Mouse (Mus musculus) hindbrain, embryonic 16.5 days (tissue): Measurements from ENCODE around the gene Emc7. TPM values are rescaled to one million over a fixed set of nuclear protein-coding genes. Genes with fewer than 3 reads are reported as not detected.

ENCODE experiments used
- ATAC-seq: fragments of 200-750 bp; cut with Nextera tagmentation; 2 replicates; pipeline ENCODE4 v1.8.0; 2017; ENCODE audit warnings: moderate TSS enrichment, moderate library complexity
- H3K27ac ChIP-seq: fragments of 300-500 bp; sonication (generic); 2 replicates; pipeline ENCODE4 v1.5.1; 2014; ENCODE audit warnings: low read depth, mild to moderate bottlenecking, control low read depth, low read length, moderate library complexity
- H3K27me3 ChIP-seq: fragments of 300-500 bp; sonication (generic); replicated peaks from 2 replicates; pipeline ENCODE4 v1.6.1; 2014; ENCODE audit warnings: low read length; ENCODE audit not compliant: control insufficient read depth, insufficient read depth
- H3K36me3 ChIP-seq: fragments of 300-500 bp; sonication (generic); 2 replicates; pipeline ENCODE4 v1.6.1; 2014; ENCODE audit warnings: mild to moderate bottlenecking, low read length, moderate library complexity, mixed read lengths; ENCODE audit not compliant: control insufficient read depth, insufficient read depth
- H3K4me1 ChIP-seq: fragments of 300-500 bp; sonication (generic); 2 replicates; pipeline ENCODE4 v1.6.1; 2014; ENCODE audit warnings: low read depth, low read length; ENCODE audit not compliant: control insufficient read depth, insufficient read depth
- H3K4me2 ChIP-seq: fragments of 300-500 bp; sonication (generic); 2 replicates; pipeline ENCODE4 v1.6.1; 2014; ENCODE audit warnings: mild to moderate bottlenecking, low read length, control low read depth, moderate library complexity
- H3K4me3 ChIP-seq: fragments of 300-500 bp; sonication (generic); 2 replicates; pipeline ENCODE4 v1.5.1; 2014; ENCODE audit warnings: mild to moderate bottlenecking, low read length, control low read depth, moderate library complexity
- H3K9ac ChIP-seq: fragments of 300-500 bp; sonication (generic); 2 replicates; pipeline ENCODE4 v1.6.1; 2014; ENCODE audit warnings: low read depth, mild to moderate bottlenecking, control low read depth, low read length, moderate library complexity
- H3K9me3 ChIP-seq: fragments of 300-500 bp; sonication (generic); 2 replicates; pipeline ENCODE4 v1.6.1; 2014; ENCODE audit warnings: mild to moderate bottlenecking, low read length, moderate library complexity; ENCODE audit not compliant: control insufficient read depth
- WGBS: fragments of 180-500 bp; shearing (Covaris S2); extraction: QIAGEN DNeasy Blood & Tissue Kit; methylation state at CpG from one replicate; pipeline ENCODE4 v1.1.7; 2014; 5-methylcytosine and 5-hydroxymethylcytosine counted together
- polyA plus RNA-seq: library from polyadenylated mRNA; unstranded; fragments of >200 nt; fragmentation: Nextera tagmentation; extraction: Ambion mirVana; gene quantifications from 2 replicates; pipeline ENCODE4 v1.2.1, GENCODE M21; 2015

Gene Emc7
- polyA plus RNA-seq, 1 experiment from 2014 or later: 26.4 TPM

DNA sequence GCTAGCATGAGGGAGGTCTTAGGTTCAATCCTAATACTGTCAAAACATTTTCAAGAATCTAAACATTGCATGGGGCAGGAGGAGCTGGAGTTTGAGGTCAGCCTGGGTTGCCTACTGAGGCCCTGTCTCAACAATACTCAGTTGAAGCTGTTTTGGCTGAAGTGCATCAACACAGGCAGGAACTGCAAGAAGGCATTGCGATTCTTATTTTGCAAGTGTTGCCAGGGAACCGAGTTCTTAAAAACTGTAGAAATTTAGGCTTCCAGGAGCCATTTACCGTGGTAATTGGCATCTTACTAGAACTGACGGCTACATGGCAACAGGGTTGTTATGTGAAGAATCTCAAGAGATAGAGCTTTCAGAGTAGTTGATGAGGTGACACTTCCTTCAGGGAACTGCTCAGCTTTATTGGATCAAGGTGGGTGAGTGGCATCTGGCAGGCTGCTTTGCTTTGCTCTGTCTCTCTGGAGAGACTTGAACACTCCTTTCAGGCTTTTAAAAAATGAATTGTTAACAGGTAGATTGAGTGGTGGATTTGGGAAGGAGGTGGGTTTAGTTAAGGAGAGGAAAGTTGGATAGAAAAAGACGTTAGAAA, 52.1 kb downstream of the Emc7 start:
- WGBS: 65% methylated on average over 5 of the region's 5 CpGs
- no peaks in the 10 kb centered on the region for H3K36me3 ChIP-seq
- no peak overlapping the region for H3K4me3 ChIP-seq
- no peak for ATAC-seq
- no peak overlapping the region for H3K27ac ChIP-seq
- H3K9ac ChIP-seq: no peak overlapping the region
- no peak overlapping the region for H3K4me2 ChIP-seq
- no peaks in the 10 kb centered on the region for H3K4me1 ChIP-seq
- no peaks in the 10 kb centered on the region for H3K9me3 ChIP-seq
- H3K27me3 ChIP-seq: no peaks in the 10 kb centered on the region

DNA sequence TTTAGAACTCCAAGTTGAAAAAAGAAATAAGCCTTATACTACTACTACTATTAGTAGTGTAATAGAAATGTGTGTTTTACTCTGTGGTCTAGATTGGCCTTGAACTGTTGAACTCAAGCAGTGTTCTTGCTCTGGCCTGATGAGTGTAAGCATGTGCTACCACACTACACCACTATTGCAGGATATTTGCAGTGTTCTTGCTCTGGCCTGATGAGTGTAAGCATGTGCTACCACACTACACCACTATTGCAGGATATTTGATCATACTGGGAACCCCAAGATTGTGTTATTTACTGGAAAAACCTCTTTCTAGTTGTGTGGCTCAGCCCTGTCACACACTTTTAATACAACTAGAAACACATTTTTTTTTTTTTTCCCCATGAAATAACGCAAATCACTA, 52.6 kb downstream of the Emc7 start:
- H3K4me2 ChIP-seq: no peak overlapping the region
- no peaks in the 10 kb centered on the region for H3K9me3 ChIP-seq
- no peaks in the 10 kb centered on the region for H3K4me1 ChIP-seq
- no peaks in the 10 kb centered on the region for H3K36me3 ChIP-seq
- 97% methylated on average over 1 of the region's 1 CpGs for WGBS
- no peak for ATAC-seq
- no peak overlapping the region for H3K9ac ChIP-seq
- H3K27me3 ChIP-seq: no peaks in the 10 kb centered on the region
- no peak overlapping the region for H3K27ac ChIP-seq
- no peak overlapping the region for H3K4me3 ChIP-seq

DNA sequence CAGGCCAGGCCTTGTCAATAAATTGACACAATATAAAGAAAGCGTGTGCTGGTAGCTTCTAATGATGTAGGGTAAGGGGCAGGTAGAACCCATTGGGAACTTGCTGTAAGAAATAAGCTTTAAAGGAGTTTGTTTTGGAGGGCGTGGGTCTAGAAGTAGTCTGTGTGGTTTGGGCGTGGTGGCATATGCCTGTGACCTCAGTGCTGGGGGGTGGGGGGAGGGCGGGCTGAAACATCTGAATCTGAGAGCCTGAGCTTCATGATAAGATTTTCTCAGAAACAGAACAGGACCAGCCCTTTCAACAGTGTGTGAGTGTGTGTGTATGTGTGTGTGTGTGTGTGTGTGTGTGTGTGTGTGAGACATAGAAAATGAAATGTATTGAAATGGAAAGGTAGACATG, 55.3 kb downstream of the Emc7 start:
- ATAC-seq: no peak
- Histone ChIP-seq H3K36me3 (no peaks in the 10 kb centered on the region), H3K27me3 (no peaks in the 10 kb centered on the region), H3K9ac (no peak overlapping the region), H3K4me2 (no peak overlapping the region), H3K4me1 (no peaks in the 10 kb centered on the region), H3K4me3 (no peak overlapping the region), H3K9me3 (no peaks in the 10 kb centered on the region), H3K27ac (no peak overlapping the region)
- WGBS: 97% methylated on average over 4 of the region's 4 CpGs

DNA sequence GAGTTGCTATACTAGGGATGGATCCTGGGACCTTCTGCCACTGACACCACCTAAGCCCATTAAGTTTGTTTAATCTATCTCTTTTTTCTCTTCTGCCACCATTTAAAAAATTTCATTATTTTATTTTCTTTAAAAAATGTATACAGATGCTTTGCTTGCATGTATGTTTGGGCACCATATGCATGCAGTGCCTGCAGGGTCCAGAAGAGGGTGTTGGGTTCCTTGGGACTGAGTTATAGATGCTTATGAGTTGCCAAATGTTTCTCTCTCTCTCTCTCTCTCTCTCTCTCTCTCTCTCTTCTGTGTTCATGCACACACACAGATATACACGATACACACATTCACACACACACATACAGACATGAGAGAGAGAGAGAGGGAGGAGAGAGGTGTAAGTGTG, 58.2 kb downstream of the Emc7 start:
- no peak for ATAC-seq
- 94% methylated on average over 1 of the region's 1 CpGs for WGBS
- no peak overlapping the region for H3K9ac ChIP-seq
- no peak overlapping the region for H3K4me3 ChIP-seq
- H3K4me1 ChIP-seq: no peaks in the 10 kb centered on the region
- no peak overlapping the region for H3K4me2 ChIP-seq
- H3K36me3 ChIP-seq: no peaks in the 10 kb centered on the region
- no peaks in the 10 kb centered on the region for H3K27me3 ChIP-seq
- H3K27ac ChIP-seq: no peak overlapping the region
- H3K9me3 ChIP-seq: no peaks in the 10 kb centered on the region

DNA sequence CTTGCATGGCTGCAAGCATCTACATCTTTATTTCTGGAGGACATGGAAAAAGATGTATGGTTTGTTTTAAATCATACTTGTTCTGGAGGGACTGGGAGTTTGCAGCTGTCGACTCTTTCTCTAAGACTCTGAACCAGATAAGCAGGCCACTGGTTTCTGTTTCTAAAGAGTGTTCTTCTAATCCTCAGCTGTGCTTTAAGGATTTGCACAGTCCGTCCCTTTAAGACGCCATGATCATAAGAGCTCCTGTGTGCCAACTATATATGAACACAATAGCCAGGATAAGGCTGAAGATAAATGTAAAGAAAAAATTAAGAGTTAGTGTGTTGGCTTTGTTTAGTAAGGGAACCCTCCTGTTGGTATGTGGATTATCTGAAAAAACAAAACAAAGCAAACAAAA, 61.9 kb downstream of the Emc7 start:
- Histone ChIP-seq H3K27me3 (no peaks in the 10 kb centered on the region), H3K27ac (no peak overlapping the region), H3K9ac (no peak overlapping the region), H3K4me1 (no peaks in the 10 kb centered on the region), H3K4me3 (no peak overlapping the region), H3K9me3 (no peaks in the 10 kb centered on the region), H3K36me3 (no peaks in the 10 kb centered on the region), H3K4me2 (no peak overlapping the region)
- no peak for ATAC-seq
- WGBS: 93% methylated on average over 3 of the region's 3 CpGs

DNA sequence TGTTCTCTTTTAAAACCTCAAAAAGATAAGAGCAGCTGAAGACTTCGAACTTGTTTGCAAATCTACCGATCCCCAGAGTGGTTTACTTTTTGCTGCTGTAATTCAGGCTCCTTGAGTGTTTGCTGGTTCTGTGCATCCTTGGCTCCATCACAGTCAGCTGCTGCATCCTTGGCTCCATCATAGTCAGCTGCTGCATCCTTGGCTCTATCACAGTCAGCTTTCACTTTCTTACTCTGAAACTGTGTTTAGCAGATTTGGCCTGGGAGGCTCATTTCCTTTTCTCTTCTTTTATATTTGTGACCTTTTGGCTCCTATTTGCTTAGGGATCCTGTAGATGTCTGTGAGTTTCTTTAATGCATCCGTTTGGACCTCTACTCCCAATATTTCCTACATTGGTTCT, 62.4 kb downstream of the Emc7 start:
- no peak overlapping the region for H3K27ac ChIP-seq
- 89% methylated on average over 3 of the region's 3 CpGs for WGBS
- ATAC-seq: no peak
- no peaks in the 10 kb centered on the region for H3K36me3 ChIP-seq
- no peaks in the 10 kb centered on the region for H3K4me1 ChIP-seq
- H3K27me3 ChIP-seq: no peaks in the 10 kb centered on the region
- H3K9me3 ChIP-seq: no peaks in the 10 kb centered on the region
- no peak overlapping the region for H3K9ac ChIP-seq
- no peak overlapping the region for H3K4me2 ChIP-seq
- H3K4me3 ChIP-seq: no peak overlapping the region

DNA sequence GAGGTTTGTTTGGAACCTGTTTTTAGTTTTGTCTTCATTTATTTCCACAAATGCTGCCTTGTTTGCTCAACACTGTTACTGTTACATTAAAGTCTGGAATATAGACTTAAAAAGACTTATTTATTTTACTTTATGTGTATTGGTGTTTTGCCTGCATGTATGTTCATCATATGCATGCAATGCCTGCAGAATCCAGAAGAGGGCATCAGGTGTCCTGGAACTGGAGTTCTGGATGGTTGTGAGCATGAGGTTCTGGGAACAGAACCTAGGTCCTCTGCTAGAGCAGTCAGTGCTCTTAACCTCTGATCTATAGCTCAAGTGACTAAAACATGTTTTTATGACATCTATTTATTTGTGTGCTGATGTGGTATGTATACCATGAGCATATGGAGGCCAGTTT, 63.7 kb downstream of the Emc7 start:
- Histone ChIP-seq H3K4me3 (no peak overlapping the region), H3K4me1 (no peaks in the 10 kb centered on the region), H3K27me3 (no peaks in the 10 kb centered on the region), H3K9me3 (no peaks in the 10 kb centered on the region), H3K4me2 (no peak overlapping the region), H3K36me3 (no peaks in the 10 kb centered on the region), H3K9ac (no peak overlapping the region), H3K27ac (no peak overlapping the region)
- ATAC-seq: no peak

DNA sequence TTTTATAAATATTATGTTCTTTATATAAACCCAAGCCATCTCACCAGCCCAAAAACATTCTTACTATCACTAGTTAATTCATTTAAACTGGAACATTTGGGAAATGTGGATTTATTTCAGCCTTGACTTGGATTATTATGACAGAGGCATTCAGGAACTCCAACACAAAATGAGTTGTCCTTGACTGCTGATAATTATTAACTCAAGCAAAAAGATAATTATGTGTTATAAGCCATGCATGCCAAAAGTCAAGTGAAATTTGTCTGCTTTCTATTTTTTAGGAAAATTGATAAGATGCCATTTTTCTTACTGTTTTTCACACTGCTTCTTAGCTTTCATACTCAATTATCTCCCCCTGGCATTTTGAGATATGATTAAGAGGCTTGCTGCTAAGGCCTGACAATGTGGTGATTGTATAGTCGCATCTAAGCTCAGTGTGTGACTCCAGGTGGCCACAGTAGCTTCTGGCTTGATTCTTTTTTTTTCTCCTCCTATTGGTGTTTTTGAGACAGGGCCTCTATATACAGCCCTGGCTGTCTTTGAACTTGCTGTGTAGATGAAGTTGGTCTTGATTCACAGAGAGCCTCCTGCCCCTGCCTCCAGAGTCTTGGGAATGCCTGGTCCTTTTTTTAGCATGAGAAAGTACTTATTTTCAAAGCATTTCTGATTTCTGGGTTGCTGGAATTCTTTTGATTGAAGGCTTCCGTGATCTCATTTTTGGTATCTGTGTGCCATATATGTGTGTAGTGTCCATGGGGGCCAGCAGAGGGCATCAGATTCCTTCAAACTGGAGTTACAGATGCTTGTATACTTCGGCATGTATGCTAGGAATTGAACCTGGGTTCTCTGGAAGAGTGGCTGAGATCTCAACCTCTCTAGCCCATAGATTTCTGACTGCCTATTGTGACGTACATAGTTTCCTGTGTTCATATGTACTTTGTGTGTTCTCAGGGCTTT, 66.0 kb downstream of the Emc7 start:
- H3K4me1 ChIP-seq: no peaks in the 10 kb centered on the region
- no peak overlapping the region for H3K4me2 ChIP-seq
- H3K36me3 ChIP-seq: no peaks in the 10 kb centered on the region
- H3K27me3 ChIP-seq: no peaks in the 10 kb centered on the region
- H3K4me3 ChIP-seq: no peak overlapping the region
- no peak overlapping the region for H3K9ac ChIP-seq
- WGBS: 84% methylated on average over 4 of the region's 4 CpGs
- no peaks in the 10 kb centered on the region for H3K9me3 ChIP-seq
- no peak overlapping the region for H3K27ac ChIP-seq
- no peak for ATAC-seq
